Mouse (Mus musculus) cerebellum, adult 2 months (tissue): ENCODE results near the gene Rb1. TPM values are rescaled to one million over a fixed set of nuclear protein-coding genes. Genes with fewer than 3 reads are reported as not detected.

Experiments used
- DNase-seq, 2 experiments: peaks; one replicate each; pipeline ENCODE4 v3.0.0; 2021
- H3K27ac ChIP-seq: fragments of 200-500 bp; 2 replicates; pipeline ENCODE4 v1.5.1; 2012; ENCODE audit warnings: low read length, control low read depth, inconsistent platforms; ENCODE audit not compliant: insufficient read depth
- H3K27me3 ChIP-seq: fragments of 200-500 bp; 2 replicates; pipeline ENCODE4 v1.6.1; 2012; ENCODE audit warnings: inconsistent platforms, mild to moderate bottlenecking, low read length, moderate library complexity; ENCODE audit not compliant: control insufficient read depth, insufficient read depth
- H3K4me1 ChIP-seq: fragments of 200-500 bp; 2 replicates; pipeline ENCODE4 v1.6.1; 2011; ENCODE audit warnings: low read length; ENCODE audit not compliant: control insufficient read depth, insufficient read depth
- H3K4me3 ChIP-seq: fragments of 200-500 bp; replicated peaks from 2 replicates; pipeline ENCODE3; 2011; ENCODE audit warnings: mild to moderate bottlenecking, low read depth, low read length, control low read depth; ENCODE audit not compliant: insufficient read depth
- CTCF ChIP-seq: fragments of 200-500 bp; IDR thresholded peaks from 2 replicates; pipeline ENCODE4 v1.5.1; 2011; ENCODE audit warnings: low read depth, mild to moderate bottlenecking, control low read depth, low read length, moderate library complexity, borderline replicate concordance; ENCODE audit not compliant: insufficient read depth
- POLR2A ChIP-seq: fragments of 200-500 bp; IDR thresholded peaks from 2 replicates; pipeline ENCODE4 v1.6.1; 2011; ENCODE audit warnings: low read length, control low read depth, borderline replicate concordance; ENCODE audit not compliant: insufficient read depth
- WGBS: fragments of 180-500 bp; shearing (Covaris S2); methylation state at CpG from one replicate; pipeline ENCODE4 v1.1.7; 2018; 5-methylcytosine and 5-hydroxymethylcytosine counted together
- polyA plus RNA-seq: library from polyadenylated mRNA; depleted of rRNA; stranded (reverse); fragments of >200 nt; gene quantifications from 2 replicates; pipeline ENCODE4 v1.2.3, GENCODE M21; 2012

Gene Rb1
- polyA plus RNA-seq, 1 experiment: 21.2 TPM

- DNase-seq: peak; percentile 60 to 84
- Histone ChIP-seq H3K4me1 (peaks cover 21% of the 10 kb centered on the region), H3K27me3 (no peaks in the 10 kb centered on the region), H3K4me3 (no peak overlapping the region), H3K27ac (peak overlapping the region; percentile 58; the same call in 1 of the 2 replicates)
- TF ChIP-seq POLR2A (no peak), CTCF (no peak)
- WGBS: 20% methylated on average over 12 of the region's 12 CpGs
These were observed 153.2 kb downstream of the Rb1 start for GRCm38 (mm10) chr14:73172196-73173011.

- Histone ChIP-seq H3K27me3 (no peaks in the 10 kb centered on the region), H3K4me1 (peaks cover 21% of the 10 kb centered on the region), H3K27ac (no peak overlapping the region), H3K4me3 (no peak overlapping the region)
- DNase-seq: no peak
- TF ChIP-seq CTCF (no peak), POLR2A (no peak)
- 95% methylated on average over 13 of the region's 13 CpGs for WGBS
These were observed 155.4 kb downstream of the Rb1 start for GRCm38 (mm10) chr14:73169926-73170844.

DNA sequence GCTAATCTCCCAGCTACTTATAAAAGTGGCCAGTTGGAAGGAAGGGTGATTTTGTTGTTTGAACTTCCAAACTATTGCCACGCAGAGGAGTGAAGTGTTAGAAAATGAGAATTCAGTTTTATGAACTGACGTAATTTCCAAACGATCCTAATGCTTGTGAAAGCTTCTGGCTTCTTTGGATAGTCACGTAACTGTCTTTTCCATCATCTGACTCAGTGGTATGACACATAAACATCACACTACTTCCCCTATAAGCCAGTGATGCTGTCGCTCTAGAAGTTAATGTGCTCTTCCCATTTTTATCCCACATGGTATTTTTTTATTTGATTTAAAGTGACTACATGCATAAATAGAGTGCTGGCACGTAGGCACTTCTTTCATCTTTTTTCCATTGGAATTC is 157.0 kb downstream of the Rb1 start:
- no peaks in the 10 kb centered on the region for H3K27me3 ChIP-seq
- no peak overlapping the region for H3K27ac ChIP-seq
- H3K4me3 ChIP-seq: no peak overlapping the region
- H3K4me1 ChIP-seq: peaks cover 12% of the 10 kb centered on the region
- WGBS: 94% methylated on average over 6 of the region's 6 CpGs
- TF ChIP-seq CTCF (no peak), POLR2A (no peak)
- DNase-seq: no peak

DNA sequence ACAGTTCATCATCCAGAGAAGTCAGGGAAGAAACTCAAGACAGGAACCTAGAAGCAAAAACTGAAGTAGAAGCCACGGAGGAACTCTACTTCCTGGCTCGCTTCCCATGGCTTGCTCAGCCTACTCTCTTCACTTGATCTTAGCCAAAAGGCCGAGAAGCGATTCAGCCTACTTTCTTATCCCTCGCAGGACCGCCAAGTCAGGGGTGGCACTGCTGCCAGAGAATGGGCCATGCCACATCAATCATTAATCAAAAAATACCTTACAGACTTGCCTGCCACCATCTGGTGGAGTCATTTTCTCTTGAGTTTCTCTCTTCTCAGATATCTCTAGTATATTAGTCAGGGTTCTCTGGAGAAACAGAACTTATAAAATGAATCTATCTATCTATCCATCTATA is 160.5 kb downstream of the Rb1 start:
- 86% methylated on average over 6 of the region's 6 CpGs for WGBS
- H3K27ac ChIP-seq: no peak overlapping the region
- DNase-seq: no peak
- TF ChIP-seq POLR2A: no peak
- TF ChIP-seq CTCF: no peak
- H3K4me1 ChIP-seq: no peaks in the 10 kb centered on the region; the same call in 1 of the 2 replicates
- no peaks in the 10 kb centered on the region for H3K27me3 ChIP-seq
- no peak overlapping the region for H3K4me3 ChIP-seq

- 85% methylated on average over 10 of the region's 10 CpGs for WGBS
- no peaks in the 10 kb centered on the region; the same call in 1 of the 2 replicates for H3K4me1 ChIP-seq
- no peak overlapping the region for H3K4me3 ChIP-seq
- TF ChIP-seq POLR2A: no peak
- no peak for TF ChIP-seq CTCF
- H3K27ac ChIP-seq: no peak overlapping the region
- no peak for DNase-seq
- H3K27me3 ChIP-seq: no peaks in the 10 kb centered on the region
These were observed 162.1 kb downstream of the Rb1 start for GRCm38 (mm10) chr14:73163363-73163998.

- Histone ChIP-seq H3K27ac (no peak overlapping the region), H3K27me3 (no peaks in the 10 kb centered on the region), H3K4me1 (no peaks in the 10 kb centered on the region; the same call in 1 of the 2 replicates), H3K4me3 (no peak overlapping the region)
- TF ChIP-seq CTCF (no peak), POLR2A (no peak)
- DNase-seq: no peak
- 85% methylated on average over 13 of the region's 13 CpGs for WGBS
These were observed 163.3 kb downstream of the Rb1 start for GRCm38 (mm10) chr14:73162192-73162800.

DNA sequence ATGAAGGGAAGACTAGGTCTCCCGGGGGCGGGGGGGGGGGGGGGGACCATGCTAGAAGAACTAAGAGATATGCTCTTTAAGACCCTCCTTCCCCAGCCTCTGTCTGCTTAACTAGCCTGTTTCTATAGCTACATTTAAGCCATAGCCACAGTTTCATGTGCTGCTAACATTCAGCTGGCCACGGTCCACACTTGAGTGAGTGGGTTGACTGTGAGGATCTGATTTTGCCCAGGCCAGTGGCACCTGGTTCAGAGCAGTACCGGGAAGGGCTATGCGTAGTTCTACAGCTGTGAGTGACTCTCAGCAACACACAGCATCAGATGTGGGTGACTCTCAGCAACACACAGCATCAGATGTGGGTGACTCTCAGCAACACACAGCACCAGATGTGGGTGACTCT is 164.3 kb downstream of the Rb1 start:
- H3K27me3 ChIP-seq: no peaks in the 10 kb centered on the region
- no peak overlapping the region for H3K4me3 ChIP-seq
- 90% methylated on average over 5 of the region's 5 CpGs for WGBS
- no peaks in the 10 kb centered on the region for H3K4me1 ChIP-seq
- H3K27ac ChIP-seq: no peak overlapping the region
- TF ChIP-seq POLR2A (no peak), CTCF (no peak)
- no peak for DNase-seq
